Mouse (Mus musculus): ENCODE data around the gene Cacna2d1.

- TF ChIP-seq GATA1 (IDR thresholded peaks at IDR 0.05; ENCODE audit: borderline replicate concordance, low read length) (no peak), FLI1 (IDR thresholded peaks at IDR 0.05; ENCODE audit: low read length) (no peak)
Observed at GRCm38 (mm10) chr5:16056795-16057194, 122.3 kb downstream of the Cacna2d1 start.

All from megakaryocyte, embryonic 14.5 days (primary cell).